17 mouse cellular contexts compared by ENCODE assay signal in the genomic region with DNA sequence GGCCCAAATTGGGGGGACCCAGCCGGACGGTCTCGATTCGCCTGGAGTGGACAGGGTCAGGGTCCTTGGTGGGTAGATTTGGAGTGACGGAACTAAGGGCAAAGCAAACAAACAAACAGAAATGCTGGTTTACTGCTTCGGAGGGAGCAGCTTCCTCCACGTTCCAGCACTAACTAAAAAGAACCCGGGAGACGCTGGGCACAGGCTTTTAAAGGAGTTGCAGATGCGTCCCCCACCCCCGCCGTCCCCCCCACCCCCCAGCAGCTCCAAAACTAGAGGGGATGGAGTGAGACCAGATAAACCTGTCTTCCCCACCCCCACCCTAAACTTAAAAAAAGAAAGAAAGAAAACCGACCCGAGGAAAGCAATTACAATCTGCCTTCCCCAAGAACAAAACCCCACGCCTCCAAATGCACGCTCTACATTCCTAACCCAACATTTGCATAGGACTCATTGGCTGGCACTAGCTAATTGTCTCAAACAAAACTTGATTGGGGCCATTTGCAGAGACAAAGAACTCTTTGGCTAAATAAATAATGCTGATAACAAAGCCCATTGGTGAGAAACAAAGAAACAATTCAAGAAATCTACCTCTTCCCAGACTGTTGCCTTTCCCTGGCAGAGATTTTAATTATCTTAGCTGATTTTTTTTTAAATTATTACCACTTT. TPM values are rescaled to one million over a fixed set of nuclear protein-coding genes. Genes with fewer than 3 reads are reported as not detected.
A peak's percentile ranks its signal among the peaks of the same experiment; 100 is the strongest.
DNase-seq lines count a peak whose midpoint lies in the region; ATAC-seq lines count a peak whose summit lies in the region.
"Had no signal": no experiment of that assay in that cellular context is flagged by ENCODE, and none has a peak within 500 bp of the region (broad histone marks: within the 10 kb centered on the region; RNA-seq: fewer than 3 reads in every experiment).

No protein-coding gene starts in this region.

- H3K4me3 ChIP-seq in embryonic facial prominence, embryonic 10.5 days = peak overlapping the region; percentile 54
- H3K4me3 ChIP-seq in forebrain, embryonic 16.5 days (replicated peaks; ENCODE audit: low read length) = peak overlapping the region; percentile 13
- peak overlapping the region; percentile 73 for H3K4me3 ChIP-seq in midbrain, embryonic 12.5 days
- H3K4me3 ChIP-seq: limb, embryonic 13.5 days; megakaryocyte, embryonic 14.5 days; neural tube, embryonic 13.5 days had no signal

- peak; percentile 86 for DNase-seq in ES-CJ7 (ENCODE audit: low read depth, low spot score)
- DNase-seq in embryonic facial prominence, embryonic 10.5 days (ENCODE audit: low spot score) = no peak
- DNase-seq in layer of hippocampus, postnatal 10 days (ENCODE audit: low spot score in 2 of 2) = no peak
- no peak for DNase-seq in left cerebral cortex, postnatal 14 days (ENCODE audit: low spot score in 2 of 2)
- no peak for DNase-seq in MN1 (ENCODE audit: low spot score)
- DNase-seq: cerebellum, postnatal 14 days; heart, postnatal 14 days; kidney, adult 8-10 months; thymus, postnatal 36 days had no signal

- 2% methylated on average over 16 of the region's 16 CpGs for WGBS in embryonic facial prominence, embryonic 10.5 days
- under 1% methylated on average over 16 of the region's 16 CpGs for WGBS in forebrain, embryonic 16.5 days
- under 1% methylated on average over 16 of the region's 16 CpGs for whole genome bisulfite sequencing in midbrain, embryonic 12.5 days

- peaks cover 100% of the 10 kb centered on the region for H3K27me3 ChIP-seq in embryonic facial prominence, embryonic 10.5 days (replicated peaks; ENCODE audit: low read depth, poor library complexity, severe bottlenecking)
- peaks cover 58% of the 10 kb centered on the region for H3K27me3 ChIP-seq in forebrain, embryonic 16.5 days (replicated peaks; ENCODE audit: control insufficient read depth, insufficient read depth, low read length)
- H3K27me3 ChIP-seq in midbrain, embryonic 12.5 days = peaks cover 10% of the 10 kb centered on the region; the same call in 1 of the 2 replicates
- H3K27me3 ChIP-seq: CH12.LX had no signal

- intact Hi-C loops in left cerebral cortex, postnatal 14 days (cut with DNase I) = loop anchor here (10.0 kb wide), 1 partner anchor 322 kb away; no protein-coding TSS in a partner anchor

- H3K4me1 ChIP-seq in embryonic facial prominence, embryonic 10.5 days = peaks cover 27% of the 10 kb centered on the region
- peaks cover 18% of the 10 kb centered on the region for H3K4me1 ChIP-seq in forebrain, embryonic 16.5 days (replicated peaks; ENCODE audit: control insufficient read depth, insufficient read depth, low read length)
- peaks cover 42% of the 10 kb centered on the region for H3K4me1 ChIP-seq in midbrain, embryonic 12.5 days

- H3K36me3 ChIP-seq in embryonic facial prominence, embryonic 10.5 days (replicated peaks) = no peaks in the 10 kb centered on the region
- no peaks in the 10 kb centered on the region for H3K36me3 ChIP-seq in forebrain, embryonic 16.5 days (ENCODE audit: control insufficient read depth, insufficient read depth)
- peaks cover 40% of the 10 kb centered on the region for H3K36me3 ChIP-seq in midbrain, embryonic 12.5 days
- H3K36me3 ChIP-seq: limb, embryonic 13.5 days; neural tube, embryonic 13.5 days had no signal

- H3K4me2 ChIP-seq in forebrain, embryonic 16.5 days (ENCODE audit: low read length) = peak overlapping the region; percentile 10; the same call in 1 of the 2 replicates
- peak overlapping the region; percentile 94 for H3K4me2 ChIP-seq in midbrain, embryonic 12.5 days (replicated peaks)
- H3K4me2 ChIP-seq: limb, embryonic 13.5 days; lung, embryonic 14.5 days; neural tube, embryonic 13.5 days had no signal

- peak overlapping the region; percentile 70 for H3K27ac ChIP-seq in embryonic facial prominence, embryonic 10.5 days (replicated peaks)
- no peak overlapping the region for H3K27ac ChIP-seq in forebrain, embryonic 16.5 days (ENCODE audit: low read length)
- peak overlapping the region; percentile 78 for H3K27ac ChIP-seq in midbrain, embryonic 12.5 days (replicated peaks)
- H3K27ac ChIP-seq: limb, embryonic 13.5 days; neural tube, embryonic 13.5 days had no signal

- H3K9me3 ChIP-seq in embryonic facial prominence, embryonic 10.5 days = no peaks in the 10 kb centered on the region
- H3K9me3 ChIP-seq in forebrain, embryonic 16.5 days (ENCODE audit: control insufficient read depth, low read length) = no peaks in the 10 kb centered on the region
- H3K9me3 ChIP-seq in midbrain, embryonic 12.5 days = no peaks in the 10 kb centered on the region
- H3K9me3 ChIP-seq: limb, embryonic 13.5 days; neural tube, embryonic 13.5 days had no signal

- no peak for ATAC-seq in forebrain, embryonic 16.5 days
- ATAC-seq in midbrain, embryonic 12.5 days (ENCODE audit: low FRiP score, low read depth) = no peak

- no peak overlapping the region for H3K9ac ChIP-seq in forebrain, embryonic 16.5 days (replicated peaks; ENCODE audit: low read depth, low read length)
- H3K9ac ChIP-seq in midbrain, embryonic 12.5 days (replicated peaks) = peak overlapping the region; percentile 99
- H3K9ac ChIP-seq: limb, embryonic 13.5 days; lung, embryonic 14.5 days; neural tube, embryonic 13.5 days had no signal

RNA-seq across cellular contexts. Expression of a gene that starts 10.9 kb away (rescaled TPM):
- polyA plus RNA-seq in embryonic facial prominence, embryonic 10.5 days (2016; fragmentation: Nextera tagmentation; extraction: Ambion mirVana) = 12.8 and 15.2 TPM in 2 replicates
- 9.3 and 9.9 TPM in 2 replicates for polyA plus RNA-seq in forebrain, embryonic 16.5 days (2015; fragmentation: Nextera tagmentation; extraction: Ambion mirVana)
- 180 and 189 TPM in 2 replicates for polyA plus RNA-seq in midbrain, embryonic 12.5 days (2016; fragmentation: Nextera tagmentation; extraction: Ambion mirVana)
- 1 to 10 TPM in 1 of 2 experiments, under 1 TPM in 1; 0.74 to 3.1 TPM for total RNA-seq in layer of hippocampus, postnatal 10 days (2021)
- total RNA-seq in left cerebral cortex, postnatal 14 days (2021) = 1 to 10 TPM; 1.1 to 1.5 TPM
- total RNA-seq: CH12.LX; gastrocnemius, postnatal 4 days; heart, postnatal 14 days had no signal
- polyA plus RNA-seq: limb, embryonic 13.5 days; lung, embryonic 14.5 days; neural tube, embryonic 13.5 days had no signal

Comparison
In these comparisons a context has a peak if more than half of its experiments do, and no peak if none do; other contexts are left out.
1. H3K4me3 ChIP-seq: peak in every context shown above with its lines; median percentile 73 in midbrain, embryonic 12.5 days; 54 in embryonic facial prominence, embryonic 10.5 days; 13 in forebrain, embryonic 16.5 days.
2. RNA of a gene that starts 10.9 kb away (polyA plus RNA-seq): 180 to 189 TPM in midbrain, embryonic 12.5 days; 12.8 to 15.2 TPM in embryonic facial prominence, embryonic 10.5 days and 9.3 to 9.9 TPM in forebrain, embryonic 16.5 days; every median in the first group is over 10 times any median in the second.